Mouse (Mus musculus): ENCODE data around the gene Sapcd1. TPM values are rescaled to one million over a fixed set of nuclear protein-coding genes. Genes with fewer than 3 reads are reported as not detected.

Gene Sapcd1
- polyA plus RNA-seq, 1 experiment from 2014 or later = 4.0 TPM

- Histone ChIP-seq H3K27me3 (ENCODE audit: control insufficient read depth, insufficient read depth, low read length) (peaks cover 13% of the 10 kb centered on the region), H3K36me3 (ENCODE audit: control insufficient read depth, insufficient read depth, low read length) (peaks cover 8% of the 10 kb centered on the region; the same call in 1 of the 2 replicates), H3K4me3 (ENCODE audit: low read depth, low read length) (peak within 1 kb of the TSS; percentile 29), H3K9me3 (ENCODE audit: control insufficient read depth, low read length) (no peaks in the 10 kb centered on the region), H3K4me2 (replicated peaks; ENCODE audit: low read depth, low read length) (peak within 1 kb of the TSS; percentile 54), H3K27ac (ENCODE audit: low read depth, low read length) (no peak within 1 kb of the TSS), H3K9ac (ENCODE audit: low read depth, low read length) (peak within 1 kb of the TSS; percentile 24), H3K4me1 (replicated peaks; ENCODE audit: control insufficient read depth, insufficient read depth, low read length) (peaks cover 3% of the 10 kb centered on the region; the same call in 1 of the 2 replicates)
- DNase-seq (ENCODE audit: low spot score) (peak; percentile 55), ATAC-seq (ENCODE audit: low FRiP score) (0 out of 2 replicates have a peak, but pooled peaks have one; percentile 45)
- 1% methylated on average over 48 of the region's 48 CpGs for WGBS
Measured at GRCm38 (mm10) chr17:35064951-35065947, 37.4 kb upstream of the Sapcd1 start, which contains the start of gene Ly6g6c. Gene Ly6g6c (plus strand): TSS chr17:35065388.

- Histone ChIP-seq H3K36me3 (ENCODE audit: control insufficient read depth, insufficient read depth, low read length) (peaks cover 8% of the 10 kb centered on the region; the same call in 1 of the 2 replicates), H3K4me3 (ENCODE audit: low read depth, low read length) (no peak overlapping the region), H3K27me3 (ENCODE audit: control insufficient read depth, insufficient read depth, low read length) (peaks cover 13% of the 10 kb centered on the region), H3K9me3 (ENCODE audit: control insufficient read depth, low read length) (no peaks in the 10 kb centered on the region), H3K27ac (ENCODE audit: low read depth, low read length) (no peak overlapping the region), H3K4me1 (replicated peaks; ENCODE audit: control insufficient read depth, insufficient read depth, low read length) (peaks cover 3% of the 10 kb centered on the region; the same call in 1 of the 2 replicates), H3K4me2 (replicated peaks; ENCODE audit: low read depth, low read length) (peak overlapping the region; percentile 54), H3K9ac (ENCODE audit: low read depth, low read length) (no peak overlapping the region; the same call in 1 of the 2 replicates)
- DNase-seq (ENCODE audit: low spot score) = peak; percentile 25
- no peak for ATAC-seq (ENCODE audit: low FRiP score)
- 36% methylated on average over 10 of the region's 10 CpGs for WGBS
Measured at GRCm38 (mm10) chr17:35064378-35064877, 36.6 kb upstream of the Sapcd1 start.

- 91% methylated on average over 3 of the region's 3 CpGs for WGBS
Measured at GRCm38 (mm10) chr17:35063466-35063865, 35.6 kb upstream of the Sapcd1 start.

GRCm38 (mm10) chr17:35061299-35061698 lies 33.5 kb upstream of the Sapcd1 start:
- DNase-seq (ENCODE audit: low spot score) (no peak), ATAC-seq (ENCODE audit: low FRiP score) (no peak)
- 86% methylated on average over 8 of the region's 8 CpGs for WGBS
- H3K4me2 ChIP-seq (replicated peaks; ENCODE audit: low read depth, low read length) = no peak overlapping the region
- no peak overlapping the region for H3K9ac ChIP-seq (ENCODE audit: low read depth, low read length)
- peaks cover 3% of the 10 kb centered on the region; the same call in 1 of the 2 replicates for H3K4me1 ChIP-seq (replicated peaks; ENCODE audit: control insufficient read depth, insufficient read depth, low read length)
- peaks cover 8% of the 10 kb centered on the region; the same call in 1 of the 2 replicates for H3K36me3 ChIP-seq (ENCODE audit: control insufficient read depth, insufficient read depth, low read length)
- no peak overlapping the region for H3K27ac ChIP-seq (ENCODE audit: low read depth, low read length)
- H3K4me3 ChIP-seq (ENCODE audit: low read depth, low read length) = no peak overlapping the region
- no peaks in the 10 kb centered on the region for H3K9me3 ChIP-seq (ENCODE audit: control insufficient read depth, low read length)
- H3K27me3 ChIP-seq (ENCODE audit: control insufficient read depth, insufficient read depth, low read length) = peaks cover 9% of the 10 kb centered on the region

More at GRCm38 (mm10) chr17:35063466-35063865, 35.6 kb upstream of the Sapcd1 start:
- Histone ChIP-seq H3K27ac (ENCODE audit: low read depth, low read length) (no peak overlapping the region), H3K4me1 (replicated peaks; ENCODE audit: control insufficient read depth, insufficient read depth, low read length) (peaks cover 3% of the 10 kb centered on the region; the same call in 1 of the 2 replicates), H3K9ac (ENCODE audit: low read depth, low read length) (no peak overlapping the region), H3K27me3 (ENCODE audit: control insufficient read depth, insufficient read depth, low read length) (peaks cover 13% of the 10 kb centered on the region), H3K4me3 (ENCODE audit: low read depth, low read length) (no peak overlapping the region), H3K9me3 (ENCODE audit: control insufficient read depth, low read length) (no peaks in the 10 kb centered on the region), H3K36me3 (ENCODE audit: control insufficient read depth, insufficient read depth, low read length) (peaks cover 8% of the 10 kb centered on the region; the same call in 1 of the 2 replicates), H3K4me2 (replicated peaks; ENCODE audit: low read depth, low read length) (no peak overlapping the region)
- no peak for ATAC-seq (ENCODE audit: low FRiP score)
- no peak for DNase-seq (ENCODE audit: low spot score)

- Histone ChIP-seq H3K4me1 (replicated peaks; ENCODE audit: control insufficient read depth, insufficient read depth, low read length) (peaks cover 3% of the 10 kb centered on the region; the same call in 1 of the 2 replicates), H3K4me2 (replicated peaks; ENCODE audit: low read depth, low read length) (peak overlapping the region; percentile 91), H3K9ac (ENCODE audit: low read depth, low read length) (peak overlapping the region; percentile 96; the same call in 1 of the 2 replicates), H3K27ac (ENCODE audit: low read depth, low read length) (no peak overlapping the region), H3K36me3 (ENCODE audit: control insufficient read depth, insufficient read depth, low read length) (peaks cover 8% of the 10 kb centered on the region; the same call in 1 of the 2 replicates), H3K4me3 (ENCODE audit: low read depth, low read length) (peak overlapping the region; percentile 90), H3K27me3 (ENCODE audit: control insufficient read depth, insufficient read depth, low read length) (peaks cover 6% of the 10 kb centered on the region), H3K9me3 (ENCODE audit: control insufficient read depth, low read length) (no peaks in the 10 kb centered on the region)
- ATAC-seq (ENCODE audit: low FRiP score) = no peak
- DNase-seq (ENCODE audit: low spot score) = peak; percentile 31
- 56% methylated on average over 22 of the region's 22 CpGs for WGBS
Measured at GRCm38 (mm10) chr17:35060737-35061297, 33.0 kb upstream of the Sapcd1 start.

GRCm38 (mm10) chr17:35060071-35060470 lies 32.3 kb upstream of the Sapcd1 start:
- Histone ChIP-seq H3K36me3 (ENCODE audit: control insufficient read depth, insufficient read depth, low read length) (peaks cover 8% of the 10 kb centered on the region; the same call in 1 of the 2 replicates), H3K4me1 (replicated peaks; ENCODE audit: control insufficient read depth, insufficient read depth, low read length) (peaks cover under 1% of the 10 kb centered on the region; the same call in 1 of the 2 replicates)
- no peak for ATAC-seq (ENCODE audit: low FRiP score)

GRCm38 (mm10) chr17:35058911-35059892 lies 31.4 kb upstream of the Sapcd1 start, which contains the start of gene Ddah2:
Gene Ddah2 (plus strand): TSS chr17:35059035.
- DNase-seq (ENCODE audit: low spot score) = peak; percentile 98
- H3K4me1 ChIP-seq (replicated peaks; ENCODE audit: control insufficient read depth, insufficient read depth, low read length) = no peaks in the 10 kb centered on the region; the same call in 1 of the 2 replicates
- no peaks in the 10 kb centered on the region for H3K9me3 ChIP-seq (ENCODE audit: control insufficient read depth, low read length)
- H3K4me2 ChIP-seq (replicated peaks; ENCODE audit: low read depth, low read length) = peak within 1 kb of the TSS; percentile 91
- H3K27me3 ChIP-seq (ENCODE audit: control insufficient read depth, insufficient read depth, low read length) = peaks cover 2% of the 10 kb centered on the region; the same call in 1 of the 2 replicates
- peaks cover 10% of the 10 kb centered on the region; the same call in 1 of the 2 replicates for H3K36me3 ChIP-seq (ENCODE audit: control insufficient read depth, insufficient read depth, low read length)
- peak; percentile 93 for ATAC-seq (ENCODE audit: low FRiP score)
- under 1% methylated on average over 55 of the region's 57 CpGs for WGBS
- peak within 1 kb of the TSS; percentile 95 for H3K27ac ChIP-seq (ENCODE audit: low read depth, low read length)
- peak within 1 kb of the TSS; percentile 96 for H3K9ac ChIP-seq (ENCODE audit: low read depth, low read length)
- H3K4me3 ChIP-seq (ENCODE audit: low read depth, low read length) = peak within 1 kb of the TSS; percentile 90

More at GRCm38 (mm10) chr17:35060071-35060470, 32.3 kb upstream of the Sapcd1 start:
- Histone ChIP-seq H3K4me2 (replicated peaks; ENCODE audit: low read depth, low read length) (peak overlapping the region; percentile 91), H3K4me3 (ENCODE audit: low read depth, low read length) (peak overlapping the region; percentile 90), H3K27me3 (ENCODE audit: control insufficient read depth, insufficient read depth, low read length) (peaks cover 2% of the 10 kb centered on the region; the same call in 1 of the 2 replicates), H3K9me3 (ENCODE audit: control insufficient read depth, low read length) (no peaks in the 10 kb centered on the region), H3K27ac (ENCODE audit: low read depth, low read length) (no peak overlapping the region; the same call in 1 of the 2 replicates), H3K9ac (ENCODE audit: low read depth, low read length) (peak overlapping the region; percentile 96)
- WGBS = 33% methylated on average over 14 of the region's 14 CpGs
- DNase-seq (ENCODE audit: low spot score) = no peak

Data from hindbrain, embryonic 11.5 days (tissue).